Mouse (Mus musculus) C2C12 (cell line): ENCODE results near the gene Abhd5.

Source experiments
- CTCF ChIP-seq: IDR thresholded peaks from one replicate; pipeline ENCODE4 v1.5.1; 2011; ENCODE audit not compliant: control insufficient read depth, insufficient read depth, insufficient read length
- FOSL1 ChIP-seq: IDR thresholded peaks from one replicate; pipeline ENCODE4 v1.8.0; 2011; ENCODE audit warnings: mild to moderate bottlenecking, low read length; ENCODE audit not compliant: poor library complexity, insufficient read depth, severe bottlenecking
- MAX ChIP-seq: IDR thresholded peaks from one replicate; pipeline ENCODE4 v1.6.1; 2011; ENCODE audit warnings: mild to moderate bottlenecking, control low read depth
- MYOG ChIP-seq: IDR thresholded peaks from one replicate; pipeline ENCODE4 v1.6.1; 2011; ENCODE audit not compliant: control insufficient read depth, insufficient read length; ENCODE audit errors: extremely low read depth
- USF1 ChIP-seq: IDR thresholded peaks from one replicate; pipeline ENCODE4 v1.6.1; 2011; ENCODE audit warnings: low read depth, mild to moderate bottlenecking, control low read depth, moderate library complexity

- TF ChIP-seq MAX (no peak), USF1 (no peak), CTCF (no peak), MYOG (no peak), FOSL1 (no peak)
Observed at GRCm38 (mm10) chr9:122420195-122420756, 68.9 kb downstream of the Abhd5 start.
